Mouse (Mus musculus) spleen, postnatal 36 days (tissue): ENCODE measurements at regions not wholly inside any gene's neighbourhood (a gene's known extent, or its start where the extent isn't known, plus 50 kb on each side); places are given as distances from the start of the nearest gene placed in this dataset.

ENCODE experiments used
- DNase-seq, 2 experiments: peaks; one replicate each; pipeline ENCODE4 v3.0.0; 2022; ENCODE audit warnings: low spot score in 2 of 2, mixed read lengths in 1 of 2

- DNase-seq: no peak
Measured at GRCm38 (mm10) chr13:97452386-97453089, 211.6 kb downstream of the Enc1 start.

- DNase-seq: no peak
Measured at GRCm38 (mm10) chr13:97451276-97451675, 210.4 kb downstream of the Enc1 start.

GRCm38 (mm10) chr13:97448123-97448522 lies 207.2 kb downstream of the Enc1 start:
- DNase-seq: no peak

- no peak for DNase-seq
Measured at GRCm38 (mm10) chr13:97443731-97444428, 203.0 kb downstream of the Enc1 start.

GRCm38 (mm10) chr13:97442806-97443205 lies 201.9 kb downstream of the Enc1 start:
- DNase-seq: no peak

GRCm38 (mm10) chr13:97442283-97442682 lies 201.4 kb downstream of the Enc1 start:
- DNase-seq: peak; percentile 39 to 50

- DNase-seq: no peak
Measured at GRCm38 (mm10) chr13:97441803-97442202, 200.9 kb downstream of the Enc1 start.

- DNase-seq: no peak
Measured at GRCm38 (mm10) chr13:97439216-97439979, 198.5 kb downstream of the Enc1 start.

GRCm38 (mm10) chr13:97438692-97439091 lies 197.8 kb downstream of the Enc1 start:
- no peak for DNase-seq

- no peak for DNase-seq
Measured at GRCm38 (mm10) chr13:97438277-97438676, 197.4 kb downstream of the Enc1 start.

GRCm38 (mm10) chr13:97436719-97437350 lies 195.9 kb downstream of the Enc1 start:
- no peak for DNase-seq

GRCm38 (mm10) chr13:97435865-97436718 lies 195.2 kb downstream of the Enc1 start:
- DNase-seq: peak; percentile 14 to 31

GRCm38 (mm10) chr13:97434961-97435864 lies 194.3 kb downstream of the Enc1 start:
- DNase-seq: no peak

GRCm38 (mm10) chr13:97434167-97434566 lies 193.3 kb downstream of the Enc1 start:
- no peak for DNase-seq

- no peak for DNase-seq
Measured at GRCm38 (mm10) chr13:97432627-97433026, 191.7 kb downstream of the Enc1 start.

GRCm38 (mm10) chr13:97430885-97431284 lies 190.0 kb downstream of the Enc1 start:
- no peak for DNase-seq

GRCm38 (mm10) chr13:97428163-97428562 lies 187.3 kb downstream of the Enc1 start:
- no peak for DNase-seq

GRCm38 (mm10) chr13:97427537-97427936 lies 186.6 kb downstream of the Enc1 start:
- no peak for DNase-seq

GRCm38 (mm10) chr13:97425731-97426130 lies 184.8 kb downstream of the Enc1 start:
- DNase-seq: no peak

GRCm38 (mm10) chr13:97423911-97424310 lies 183.0 kb downstream of the Enc1 start:
- DNase-seq: no peak
